Mouse (Mus musculus): ENCODE measurements around the gene Gm14327.
"Not testable (repeated sequence)": the region's sequence is repeated elsewhere in the genome, so short reads cannot be mapped to it uniquely, and the experiment has no call there.

Gene Gm14327

DNA sequence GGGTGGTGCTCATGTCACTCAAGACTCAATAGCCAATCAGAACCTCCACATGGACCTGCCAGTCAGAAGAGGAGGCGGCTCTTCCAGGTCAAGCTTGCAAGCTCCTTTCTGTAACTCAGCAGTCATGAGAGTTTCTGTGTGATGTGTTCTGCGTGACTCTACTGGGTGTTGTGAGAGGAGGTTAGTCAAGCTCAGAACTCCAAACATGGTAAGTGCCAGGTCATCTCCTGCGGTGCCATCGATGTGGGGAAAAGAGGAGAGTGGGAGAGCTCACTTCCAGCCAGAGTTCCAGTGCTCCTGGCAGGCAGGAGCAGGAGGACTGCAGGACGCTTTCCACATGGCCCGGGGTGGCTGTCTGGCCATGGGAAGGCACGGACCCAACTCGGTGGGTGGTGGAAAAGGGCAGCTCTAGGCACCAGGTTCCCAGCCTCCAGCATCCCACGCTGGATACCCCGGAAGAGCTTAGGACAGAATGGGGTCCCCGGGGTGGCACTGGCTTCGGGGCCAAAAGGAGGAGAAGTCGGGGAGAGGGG lies at the start of gene Gm14327:
Gene Gm14327, plus strand, starts transcription at position 51 of the 533 bp plus-strand sequence.
- not testable (repeated sequence) for DNase-seq (ENCODE audit: extremely low spot score, low read depth, low spot score)

DNA sequence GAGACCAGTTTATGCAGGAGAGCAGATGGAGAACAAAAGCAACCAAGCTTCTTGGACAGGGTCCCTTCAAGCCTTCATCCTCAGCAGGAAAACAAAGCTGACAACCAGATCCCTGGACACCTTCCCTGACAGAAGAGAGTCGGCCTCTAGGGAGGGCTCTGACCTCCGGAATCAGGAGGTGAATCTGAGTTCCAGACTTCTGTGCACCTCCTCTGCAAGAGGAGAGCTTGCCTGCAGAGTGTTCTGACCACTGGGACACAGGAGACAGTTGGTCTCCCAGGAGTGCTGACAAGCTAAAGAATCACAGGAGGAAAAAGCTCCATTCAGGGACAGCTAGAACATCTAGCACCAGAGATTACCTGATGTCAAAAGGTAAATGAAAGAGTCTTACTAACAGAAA lies 34.6 kb upstream of the Gm14327 start:
- DNase-seq (ENCODE audit: extremely low spot score, low read depth, low spot score), result not testable (repeated sequence)

- DNase-seq (ENCODE audit: extremely low spot score, low read depth, low spot score), result not testable (repeated sequence)
Observed at GRCm38 (mm10) chr2:177887743-177888142, 9.2 kb upstream of the Gm14327 start.

DNA sequence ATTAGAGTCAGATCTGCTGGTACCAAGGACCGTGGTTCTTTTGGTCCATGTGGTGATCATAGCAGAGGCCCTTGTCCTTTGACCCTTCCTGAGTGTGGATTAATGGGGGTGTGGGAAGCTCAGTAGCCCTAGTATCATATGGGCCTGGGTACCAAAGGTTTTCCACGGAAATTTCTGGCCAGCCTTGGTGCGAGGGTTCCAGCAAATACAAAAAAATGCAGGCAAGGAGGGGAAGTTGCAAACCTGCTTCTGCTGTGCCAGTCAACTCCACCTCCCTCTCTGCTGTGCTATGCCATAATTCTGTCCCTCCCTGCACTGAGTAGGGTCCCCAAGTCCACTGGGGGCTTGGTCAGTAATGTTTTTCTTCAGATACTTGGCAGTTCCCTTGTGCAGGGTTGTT lies 1.3 kb downstream of the Gm14327 start:
- DNase-seq (ENCODE audit: extremely low spot score, low read depth, low spot score), result not testable (repeated sequence)

- not testable (repeated sequence) for DNase-seq (ENCODE audit: extremely low spot score, low read depth, low spot score)
Observed at GRCm38 (mm10) chr2:177903276-177903675, 6.4 kb downstream of the Gm14327 start.

- DNase-seq (ENCODE audit: extremely low spot score, low read depth, low spot score), result not testable (repeated sequence)
Observed at GRCm38 (mm10) chr2:177925563-177926103, 28.7 kb downstream of the Gm14327 start, which contains the start of gene Zfp972. Zfp972 (minus strand) TSS chr2:177925613.
